Mouse (Mus musculus): ENCODE measurements around the gene Lce3e.

GRCm38 (mm10) chr3:92957090-92957489 lies 9.8 kb upstream of the Lce3e start, which contains the start of gene Lce3d:
- TF ChIP-seq CTCF (IDR thresholded peaks at IDR 0.05), result no peak
- no peak for TF ChIP-seq EP300 (IDR thresholded peaks at IDR 0.05)
